Mouse (Mus musculus) urinary bladder, postnatal 25 days (tissue): ENCODE measurements at regions not wholly inside any gene's neighbourhood (a gene's known extent, or its start where the extent isn't known, plus 50 kb on each side); places are given as distances from the start of the nearest gene placed in this dataset.
A peak's percentile ranks its signal among the peaks of the same experiment; 100 is the strongest.

Experiments used
- DNase-seq: peaks from one replicate; pipeline ENCODE4 v3.0.0; 2022; ENCODE audit warnings: low spot score

DNA sequence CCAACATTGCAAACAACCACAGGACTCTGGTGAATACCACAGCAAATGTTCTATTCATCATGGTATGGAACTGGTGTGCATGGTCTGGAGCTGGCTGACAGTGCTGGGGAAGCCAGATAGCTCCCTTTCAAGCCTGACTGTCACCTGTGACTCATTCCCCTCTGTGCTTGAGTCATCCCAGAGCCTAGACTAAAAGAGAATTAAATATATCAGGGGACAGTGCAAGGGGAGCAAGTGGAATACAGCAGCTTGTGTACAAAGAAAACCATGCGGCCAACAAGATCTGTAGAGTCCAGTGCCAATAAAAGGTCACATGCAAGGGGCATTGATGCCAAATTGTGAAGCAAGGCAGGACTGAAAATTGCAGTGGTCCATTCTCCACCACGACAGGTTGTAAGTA is 117.7 kb downstream of the Pah start:
- no peak for DNase-seq

DNA sequence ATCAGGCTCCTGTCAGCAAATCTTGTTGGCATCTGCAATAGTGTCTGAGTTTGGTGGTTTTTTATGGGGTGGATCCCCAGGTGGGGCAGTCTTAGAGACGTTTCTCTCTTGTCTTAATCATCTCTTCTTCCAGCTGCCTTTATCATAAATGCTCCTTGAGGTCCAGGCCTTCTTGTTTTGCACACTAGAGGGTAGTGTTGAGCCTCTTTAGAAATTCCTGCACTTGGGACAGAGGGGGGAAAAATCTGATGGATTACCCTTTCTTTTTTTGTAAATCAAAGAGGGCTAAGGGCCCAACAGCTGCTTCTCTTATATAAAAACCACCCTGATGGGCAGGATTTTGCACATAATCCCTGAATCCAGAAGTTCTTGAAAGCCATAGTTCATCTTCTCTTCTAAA is 127.5 kb downstream of the Pah start:
- DNase-seq, result peak; percentile 14

DNA sequence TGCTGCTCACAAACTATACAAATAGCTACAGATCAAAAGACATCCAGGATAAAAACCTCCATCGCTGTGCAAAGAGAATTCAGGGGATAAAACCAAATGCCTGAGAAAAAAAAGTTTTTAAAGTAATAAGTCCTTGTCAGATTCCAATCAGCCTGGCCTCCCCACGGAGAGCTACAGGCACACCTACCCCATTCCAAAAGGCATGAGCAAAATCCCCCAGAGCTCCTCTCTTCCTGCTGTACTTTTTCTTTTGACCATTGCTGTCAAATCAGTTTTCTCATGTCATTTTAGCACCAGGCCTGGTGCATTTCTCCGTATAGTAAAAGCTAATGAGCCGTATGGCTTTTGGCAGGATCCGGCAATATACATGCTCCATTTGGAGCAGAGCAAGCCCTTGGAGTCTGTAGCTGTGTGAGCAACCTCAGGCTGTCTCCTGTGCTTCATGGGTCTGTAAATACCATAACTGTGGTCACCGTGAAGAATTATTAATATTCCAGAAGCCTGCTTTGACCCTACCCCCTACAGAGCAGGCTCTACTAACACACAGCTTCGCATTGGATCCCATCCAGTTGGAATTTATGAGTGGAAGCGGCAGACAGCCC is 130.6 kb downstream of the Pah start:
- DNase-seq, result no peak

- DNase-seq, result no peak
Observed at GRCm38 (mm10) chr10:87654112-87654511, 132.5 kb downstream of the Pah start.

- DNase-seq, result no peak
Observed at GRCm38 (mm10) chr10:87666020-87666718, 144.6 kb downstream of the Pah start.

DNA sequence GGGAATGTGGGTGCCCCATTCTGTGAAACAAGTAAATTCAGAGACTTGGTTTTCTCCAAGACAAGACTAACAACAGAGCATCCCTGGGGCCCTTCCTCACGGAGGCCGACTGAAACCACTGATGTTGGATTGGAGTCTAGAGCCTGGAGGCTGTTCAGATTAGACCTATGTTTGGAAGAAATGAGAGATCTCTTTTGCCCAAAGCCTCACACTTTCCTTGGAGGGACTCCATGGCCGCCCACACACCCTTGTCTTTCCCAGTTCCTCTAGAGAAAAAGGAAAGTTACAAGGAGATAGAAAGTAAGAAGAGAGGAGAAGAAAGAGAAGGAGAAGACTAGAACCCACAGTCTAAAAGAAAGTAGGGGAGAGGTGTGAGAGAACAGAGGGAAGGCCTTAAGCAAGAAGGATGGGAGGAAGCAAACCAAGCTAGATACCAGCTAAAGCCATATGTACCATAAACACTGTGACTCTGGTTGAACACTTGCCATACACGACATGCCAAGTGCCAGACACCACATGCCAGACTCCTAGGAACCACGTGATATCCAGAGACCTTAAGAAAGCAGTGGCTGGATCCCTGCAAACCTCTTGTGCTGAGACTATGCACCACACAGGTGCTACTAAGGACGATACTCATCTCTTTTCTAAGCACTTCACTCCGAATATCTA is 145.3 kb downstream of the Pah start:
- DNase-seq, result no peak

- DNase-seq, result no peak
Observed at GRCm38 (mm10) chr10:87667651-87668140, 146.1 kb downstream of the Pah start.

DNA sequence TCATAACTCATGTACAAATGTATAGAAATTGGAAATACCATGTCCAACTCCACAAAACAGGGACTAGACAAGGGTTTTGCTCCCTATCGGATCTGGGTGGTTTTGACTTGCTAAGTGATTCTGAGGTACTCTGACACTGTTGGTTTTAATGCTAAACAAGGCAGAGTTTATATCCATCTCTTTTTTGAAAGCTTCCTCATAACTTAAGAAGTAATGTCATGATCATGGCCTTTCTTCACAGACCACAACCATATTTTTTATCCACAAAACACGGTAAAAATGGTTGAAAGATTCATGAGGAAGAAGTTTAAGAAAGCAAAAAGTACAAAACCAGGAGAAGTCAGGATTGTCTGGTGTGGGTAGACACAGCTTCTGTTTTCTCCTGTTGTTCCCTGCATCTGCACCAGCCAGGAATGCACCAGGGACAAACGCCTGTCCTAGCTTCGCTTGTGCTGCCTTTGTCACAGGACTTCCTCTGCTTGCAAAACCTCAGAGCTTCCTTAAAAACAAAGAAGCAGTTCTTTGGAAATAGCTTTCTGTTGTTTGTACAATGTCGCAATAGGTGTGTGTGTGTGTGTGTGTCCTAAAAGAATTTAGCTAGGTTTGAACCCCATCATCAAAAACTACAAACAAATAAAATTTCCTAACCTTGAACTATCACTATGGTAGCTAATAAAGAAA is 153.3 kb downstream of the Pah start:
- no peak for DNase-seq

DNA sequence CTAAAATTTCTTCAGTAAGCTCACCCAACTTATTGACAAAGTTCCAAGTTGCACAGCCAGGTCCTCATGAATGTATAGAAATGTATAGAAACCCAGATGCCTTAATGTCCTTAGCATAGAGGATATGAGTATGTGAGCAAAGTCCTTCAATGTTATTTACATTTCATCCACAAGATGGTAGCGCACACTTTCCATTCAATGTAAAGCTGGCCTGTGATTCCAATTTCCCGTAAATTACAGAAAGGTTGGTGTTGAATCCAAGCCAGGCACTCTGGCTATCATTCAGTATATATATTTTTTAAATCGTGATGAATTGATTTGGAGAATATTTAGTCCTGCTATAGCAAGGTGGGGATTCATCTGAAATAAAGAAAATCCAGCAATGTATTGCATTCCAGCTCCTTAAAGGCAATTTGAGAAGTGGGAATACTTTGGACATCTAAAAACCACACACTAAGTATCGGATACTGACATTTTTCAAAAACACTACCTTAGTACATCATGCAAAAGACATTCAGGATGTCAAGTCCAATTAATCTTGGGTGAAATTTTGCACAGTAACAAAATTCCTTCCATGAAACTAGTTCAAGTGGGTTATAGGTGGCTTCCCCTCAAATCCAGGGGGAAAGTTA is 154.6 kb downstream of the Pah start:
- no peak for DNase-seq

DNA sequence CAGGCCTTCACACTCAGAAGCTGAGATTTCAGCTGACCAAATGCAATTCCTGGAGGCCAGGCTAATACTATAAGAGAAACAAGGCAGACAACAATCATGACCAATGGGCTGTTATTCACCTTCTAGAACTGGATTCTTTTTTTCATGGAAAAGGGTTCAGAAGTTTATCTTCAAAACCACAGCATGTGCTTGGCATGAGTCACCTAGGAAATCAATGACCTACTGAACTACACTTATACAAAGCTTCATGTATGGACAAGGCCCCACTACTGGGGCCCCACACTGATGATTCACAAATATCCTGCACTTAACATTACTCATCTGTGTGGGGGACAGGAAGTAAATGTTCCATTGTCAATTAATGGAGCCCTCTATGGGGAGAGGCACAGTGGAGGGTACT is 157.4 kb downstream of the Pah start:
- DNase-seq, result no peak

- DNase-seq, result no peak
Observed at GRCm38 (mm10) chr10:87686311-87686710, 164.7 kb downstream of the Pah start.

GRCm38 (mm10) chr10:87686785-87687184 is 165.2 kb downstream of the Pah start:
- DNase-seq, result no peak

- DNase-seq, result no peak
Observed at GRCm38 (mm10) chr10:87687844-87688243, 166.2 kb downstream of the Pah start.

DNA sequence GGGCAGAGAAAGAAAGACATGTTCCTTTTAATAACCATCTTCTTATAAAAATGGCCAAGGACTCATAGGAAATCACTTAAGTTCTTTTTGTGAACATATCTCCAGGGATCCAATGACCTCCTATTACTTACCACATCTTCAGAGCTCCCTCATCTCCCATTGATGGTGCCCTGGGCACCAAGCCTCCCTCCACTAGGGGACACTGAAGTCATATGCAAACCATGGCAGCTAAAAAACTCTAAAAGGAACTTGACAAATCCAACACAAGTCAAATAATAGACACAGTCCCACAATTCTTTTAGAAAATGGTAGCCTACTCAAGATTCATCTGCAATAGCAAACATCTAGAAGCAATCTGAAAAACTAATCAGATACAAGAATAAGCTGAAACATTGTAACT is 167.2 kb upstream of the Igf1 start:
- no peak for DNase-seq

DNA sequence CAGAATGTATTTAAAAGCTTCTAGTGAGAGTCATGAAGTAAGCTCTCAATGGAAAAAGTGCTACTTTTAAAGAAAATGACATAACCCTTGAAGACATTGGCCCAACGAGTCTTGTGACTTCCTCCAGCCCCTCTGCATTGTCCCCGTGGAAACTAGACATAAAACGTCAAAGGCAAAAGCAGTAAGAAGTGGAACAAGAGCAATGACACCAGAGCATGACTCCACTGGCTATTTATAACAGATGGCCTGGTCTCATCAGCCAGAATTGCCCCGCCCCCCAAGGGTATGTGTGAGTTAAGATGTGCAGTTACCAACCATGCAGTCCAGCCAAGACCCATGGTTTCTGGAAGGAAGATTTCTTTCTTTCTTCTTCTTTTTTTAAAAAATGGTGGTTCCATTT is 161.6 kb upstream of the Igf1 start:
- no peak for DNase-seq

- no peak for DNase-seq
Observed at GRCm38 (mm10) chr10:87711209-87711608, 146.9 kb upstream of the Igf1 start.

GRCm38 (mm10) chr10:87711798-87712197 is 146.3 kb upstream of the Igf1 start:
- no peak for DNase-seq

- no peak for DNase-seq
Observed at GRCm38 (mm10) chr10:87715874-87716600, 142.0 kb upstream of the Igf1 start.

- no peak for DNase-seq
Observed at GRCm38 (mm10) chr10:87717156-87717555, 140.9 kb upstream of the Igf1 start.

DNA sequence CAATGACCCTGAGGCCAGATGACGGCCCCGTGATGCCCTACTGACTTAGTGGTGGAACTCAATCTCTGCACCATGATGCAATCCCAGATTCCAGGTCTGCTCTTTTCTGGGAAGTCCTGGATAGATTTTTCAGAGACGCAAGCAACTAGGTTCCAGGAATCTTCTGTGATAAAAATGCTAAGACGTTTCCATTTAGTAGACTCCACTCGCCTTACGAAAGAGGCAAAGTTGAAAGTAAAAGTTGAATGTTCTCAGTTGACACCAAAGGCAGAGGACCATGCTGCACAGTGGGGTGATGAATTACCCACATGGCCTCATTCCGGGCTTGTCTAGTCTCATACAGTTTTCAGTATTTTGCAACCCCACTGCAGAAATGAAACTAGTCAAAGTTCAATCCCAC is 139.6 kb upstream of the Igf1 start:
- DNase-seq, result no peak

DNA sequence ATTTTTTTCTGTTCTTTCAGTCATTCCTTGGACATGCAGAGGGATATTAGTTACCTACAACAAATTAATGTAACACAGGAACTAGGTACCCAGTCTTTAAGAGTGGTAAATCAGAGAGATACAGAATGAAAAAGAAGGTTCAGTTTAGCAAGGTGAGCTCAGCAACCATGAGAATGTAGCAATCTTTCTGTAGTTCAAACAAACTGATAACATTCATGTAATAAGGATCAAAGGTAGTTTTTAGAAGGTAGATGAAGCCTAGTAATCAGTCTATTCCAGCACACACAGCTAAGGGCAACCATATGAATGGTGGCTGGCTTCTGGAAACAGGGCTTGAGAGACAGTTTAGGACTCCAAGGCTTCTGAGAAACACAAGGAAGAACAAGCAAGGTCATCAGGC is 138.1 kb upstream of the Igf1 start:
- no peak for DNase-seq

- no peak for DNase-seq
Observed at GRCm38 (mm10) chr10:87722244-87722643, 135.8 kb upstream of the Igf1 start.
